Mouse (Mus musculus) CH12.LX (cell line): ENCODE data around the gene Mdc1. TPM values are rescaled to one million over a fixed set of nuclear protein-coding genes. Genes with fewer than 3 reads are reported as not detected.

Experiments
- DNase-seq: peaks from one replicate; pipeline ENCODE4 v3.0.0-alpha.2; 2013; ENCODE audit errors: extremely low read depth
- H3K27ac ChIP-seq: 2 replicates; pipeline ENCODE4 v1.5.1; 2012; ENCODE audit warnings: low read depth, mild to moderate bottlenecking, control low read depth, moderate library complexity; ENCODE audit not compliant: insufficient read depth
- H3K27me3 ChIP-seq: replicated peaks from 2 replicates; pipeline ENCODE3; 2012; ENCODE audit warnings: inconsistent platforms
- H3K36me3 ChIP-seq, 2 experiments: replicated peaks in 1 of 2; 2 replicates each; pipeline versions ENCODE3 to v1.6.1; 2012; ENCODE audit warnings: inconsistent platforms in 1 of 2, low read length in 1 of 2, mild to moderate bottlenecking in 1 of 2, mixed read lengths in 1 of 2, moderate library complexity in 1 of 2; ENCODE audit not compliant: control insufficient read depth in 1 of 2, insufficient read depth in 1 of 2
- H3K4me1 ChIP-seq, 2 experiments: 2 replicates each; pipeline ENCODE4 v1.6.1; 2012; ENCODE audit warnings: inconsistent platforms in 1 of 2, moderate library complexity in 1 of 2; ENCODE audit not compliant: insufficient read depth in 2 of 2, control insufficient read depth in 1 of 2
- H3K4me2 ChIP-seq: 2 replicates; pipeline ENCODE4 v1.6.1; 2012; ENCODE audit warnings: low read depth, mild to moderate bottlenecking, control low read depth; ENCODE audit not compliant: poor library complexity, insufficient read depth, severe bottlenecking
- H3K4me3 ChIP-seq, 3 experiments: fragments of 150-350 bp in 1 of 3; sonication (generic) in 1 of 3; replicated peaks in 1 of 3; 2 replicates each; pipeline versions ENCODE3 to v1.5.1; 2011 to 2012; ENCODE audit warnings: low read depth in 2 of 3, low read length in 2 of 3, mild to moderate bottlenecking in 2 of 3, moderate library complexity in 2 of 3, control low read depth in 1 of 3, improper control_type of control experiment in 1 of 3, inconsistent platforms in 1 of 3, mixed read lengths in 1 of 3; ENCODE audit not compliant: poor library complexity in 1 of 3
- H3K79me2 ChIP-seq: replicated peaks from 2 replicates; pipeline ENCODE4 v1.6.1; 2012; ENCODE audit warnings: mild to moderate bottlenecking, moderate library complexity; ENCODE audit not compliant: control insufficient read depth, poor library complexity, insufficient read depth, severe bottlenecking; ENCODE audit errors: extremely low read depth
- H3K9ac ChIP-seq: 2 replicates; pipeline ENCODE4 v1.6.1; 2012; ENCODE audit warnings: low read depth, mild to moderate bottlenecking, control low read depth, moderate library complexity; ENCODE audit not compliant: insufficient read depth
- H3K9me3 ChIP-seq: replicated peaks from 2 replicates; pipeline ENCODE3; 2012; ENCODE audit warnings: low read length, inconsistent platforms, mixed read lengths
- CHD2 ChIP-seq: IDR thresholded peaks from 2 replicates; pipeline ENCODE4 v1.6.1; 2011; ENCODE audit warnings: low read length, improper control_type of control experiment
- ETS1 ChIP-seq: conservative IDR thresholded peaks from 2 replicates; pipeline ENCODE4 v1.6.1; 2012; ENCODE audit warnings: low read depth, mild to moderate bottlenecking, inconsistent platforms, low read length, improper control_type of control experiment, moderate library complexity
- GABPA ChIP-seq: IDR thresholded peaks from 2 replicates; pipeline ENCODE4 v1.6.1; 2012; ENCODE audit warnings: low read depth, low read length, improper control_type of control experiment, inconsistent platforms; ENCODE audit not compliant: insufficient replicate concordance
- HCFC1 ChIP-seq: IDR thresholded peaks from 2 replicates; pipeline ENCODE4 v1.6.1; 2012; ENCODE audit warnings: low read depth, mild to moderate bottlenecking, inconsistent platforms, low read length, improper control_type of control experiment
- IRF4 ChIP-seq: IDR thresholded peaks from 2 replicates; pipeline ENCODE4 v1.6.1; 2014; ENCODE audit warnings: low read depth, mild to moderate bottlenecking, inconsistent platforms, low read length, improper control_type of control experiment
- JUN ChIP-seq: IDR thresholded peaks from 2 replicates; pipeline ENCODE4 v1.6.1; 2011; ENCODE audit warnings: low read depth, mild to moderate bottlenecking, low read length, improper control_type of control experiment, moderate library complexity; ENCODE audit not compliant: insufficient read depth
- MAX ChIP-seq: IDR thresholded peaks from 2 replicates; pipeline ENCODE4 v1.6.1; 2011; ENCODE audit warnings: low read length, improper control_type of control experiment
- MAZ ChIP-seq: IDR thresholded peaks from 2 replicates; pipeline ENCODE4 v1.6.1; 2012; ENCODE audit warnings: low read depth, mild to moderate bottlenecking, inconsistent platforms, low read length, improper control_type of control experiment, moderate library complexity
- MXI1 ChIP-seq: IDR thresholded peaks from 2 replicates; pipeline ENCODE4 v1.6.1; 2011; ENCODE audit warnings: mild to moderate bottlenecking, low read depth, low read length, improper control_type of control experiment
- NELFE ChIP-seq: IDR thresholded peaks from 2 replicates; pipeline ENCODE4 v1.6.1; 2011; ENCODE audit warnings: low read depth, low read length, improper control_type of control experiment
- NRF1 ChIP-seq: IDR thresholded peaks from 2 replicates; pipeline ENCODE4 v1.6.1; 2014; ENCODE audit warnings: low read depth, mild to moderate bottlenecking, inconsistent platforms, low read length, improper control_type of control experiment, moderate library complexity
- POLR2A ChIP-seq: IDR thresholded peaks from 2 replicates; pipeline ENCODE4 v1.6.1; 2011; ENCODE audit warnings: low read depth, mild to moderate bottlenecking, improper control_type of control experiment, low read length
- SIN3A ChIP-seq: IDR thresholded peaks from 2 replicates; pipeline ENCODE4 v1.6.1; 2012; ENCODE audit warnings: low read length, improper control_type of control experiment, inconsistent platforms
- TCF12 ChIP-seq: IDR thresholded peaks from 2 replicates; pipeline ENCODE4 v1.6.1; 2014; ENCODE audit warnings: low read depth, mild to moderate bottlenecking, inconsistent platforms, low read length, improper control_type of control experiment
- UBTF ChIP-seq: IDR thresholded peaks from 2 replicates; pipeline ENCODE4 v1.6.1; 2012; ENCODE audit warnings: low read depth, mild to moderate bottlenecking, inconsistent platforms, low read length, improper control_type of control experiment, moderate library complexity
- USF1 ChIP-seq: IDR thresholded peaks from 2 replicates; pipeline ENCODE4 v1.6.1; 2014; ENCODE audit warnings: low read depth, mild to moderate bottlenecking, inconsistent platforms, low read length, improper control_type of control experiment
- ZMIZ1 ChIP-seq: IDR thresholded peaks from 2 replicates; pipeline ENCODE4 v1.6.1; 2012; ENCODE audit warnings: low read depth, mild to moderate bottlenecking, inconsistent platforms, low read length, improper control_type of control experiment
- dilution Hi-C: fragments of 300-500 bp; cut with MboI; formaldehyde crosslinking; loops from 2 replicates; pipeline ENCODE4 v1.14.3; 2020; ENCODE audit warnings: low sequenced_read_pairs; ENCODE audit not compliant: extremely low pct_unique_long_range_greater_than_20kb, extremely low pct_ligation_motif_present
- in situ Hi-C: fragments of 300-500 bp; cut with MboI; formaldehyde crosslinking; loops from 3 replicates; pipeline ENCODE4 v1.14.3; 2019; ENCODE audit warnings: low sequenced_read_pairs, low pct_ligation_motif_present, low pct_unique_long_range_greater_than_20kb, mixed read lengths
- polyA plus RNA-seq: library from polyadenylated mRNA; unstranded; fragments of >175 nt; gene quantifications from 2 replicates; pipeline ENCODE4 v1.2.1, GENCODE M21; 2012; ENCODE audit warnings: low read depth; ENCODE audit not compliant: insufficient read length
- total RNA-seq, 2 experiments: library from RNA; depleted of rRNA; stranded (reverse); fragments of 300-350 nt in 1 of 2; fragments of >200 nt in 1 of 2; gene quantifications; 2 replicates each; pipeline ENCODE4 v1.2.3; 2012 to 2014

Gene Mdc1
- total and polyA plus RNA-seq, 3 experiments, result 3.3 to 15.7 (median 8.2) TPM

- in situ Hi-C loops, result no loop called here
- TF ChIP-seq UBTF, result no peak
- TF ChIP-seq NRF1, result no peak
- no peak for TF ChIP-seq ETS1
- TF ChIP-seq IRF4, result no peak
- TF ChIP-seq USF1, result no peak
- no peak for TF ChIP-seq NELFE
- no peak for TF ChIP-seq POLR2A
- no peak for TF ChIP-seq HCFC1
- TF ChIP-seq ZMIZ1, result no peak
- no peak for TF ChIP-seq MAX
- TF ChIP-seq SIN3A, result no peak
- TF ChIP-seq GABPA, result no peak
- no peak for TF ChIP-seq MXI1
- TF ChIP-seq TCF12, result no peak
- no peak for TF ChIP-seq JUN
- no peak for TF ChIP-seq CHD2
- TF ChIP-seq MAZ, result no peak
- no peak for DNase-seq
- H3K27me3 ChIP-seq, result no peaks in the 10 kb centered on the region
- no peaks in the 10 kb centered on the region for H3K79me2 ChIP-seq
- no peak overlapping the region for H3K9ac ChIP-seq
- no peaks in the 10 kb centered on the region for H3K36me3 ChIP-seq
- no peak overlapping the region for H3K4me2 ChIP-seq
- H3K9me3 ChIP-seq, result no peaks in the 10 kb centered on the region
- H3K4me1 ChIP-seq, result peaks cover 2 to 4% of the 10 kb centered on the region in 2 experiments; a peak in 2 of 4 replicates
- no peak overlapping the region for H3K27ac ChIP-seq
- dilution Hi-C loops, result no loop called here
- no peak overlapping the region for H3K4me3 ChIP-seq
Measured at GRCm38 (mm10) chr17:35795656-35796055, 45.7 kb upstream of the Mdc1 start.

GRCm38 (mm10) chr17:35796835-35797234 is 44.5 kb upstream of the Mdc1 start:
- Histone ChIP-seq H3K27me3 (no peaks in the 10 kb centered on the region), H3K4me3 (no peak overlapping the region), H3K79me2 (no peaks in the 10 kb centered on the region), H3K27ac (no peak overlapping the region), H3K4me2 (no peak overlapping the region), H3K9me3 (no peaks in the 10 kb centered on the region), H3K36me3 (no peaks in the 10 kb centered on the region), H3K9ac (no peak overlapping the region), H3K4me1 (peaks cover 2 to 4% of the 10 kb centered on the region in 2 experiments; a peak in 2 of 4 replicates)
- in situ Hi-C loops, result no loop called here
- no peak for TF ChIP-seq USF1
- DNase-seq, result no peak
- dilution Hi-C loops, result no loop called here
